Mouse (Mus musculus) frontal cortex, adult (tissue): Measurements from ENCODE around the gene Prmt2.

Source experiments
- ATAC-seq: cut with Nextera tagmentation; 2 replicates; pipeline ENCODE4 v1.9.2; 2017; ENCODE audit warnings: mild to moderate bottlenecking, moderate library complexity, mixed read lengths; ENCODE audit not compliant: low TSS enrichment

Prmt2 gene

DNA sequence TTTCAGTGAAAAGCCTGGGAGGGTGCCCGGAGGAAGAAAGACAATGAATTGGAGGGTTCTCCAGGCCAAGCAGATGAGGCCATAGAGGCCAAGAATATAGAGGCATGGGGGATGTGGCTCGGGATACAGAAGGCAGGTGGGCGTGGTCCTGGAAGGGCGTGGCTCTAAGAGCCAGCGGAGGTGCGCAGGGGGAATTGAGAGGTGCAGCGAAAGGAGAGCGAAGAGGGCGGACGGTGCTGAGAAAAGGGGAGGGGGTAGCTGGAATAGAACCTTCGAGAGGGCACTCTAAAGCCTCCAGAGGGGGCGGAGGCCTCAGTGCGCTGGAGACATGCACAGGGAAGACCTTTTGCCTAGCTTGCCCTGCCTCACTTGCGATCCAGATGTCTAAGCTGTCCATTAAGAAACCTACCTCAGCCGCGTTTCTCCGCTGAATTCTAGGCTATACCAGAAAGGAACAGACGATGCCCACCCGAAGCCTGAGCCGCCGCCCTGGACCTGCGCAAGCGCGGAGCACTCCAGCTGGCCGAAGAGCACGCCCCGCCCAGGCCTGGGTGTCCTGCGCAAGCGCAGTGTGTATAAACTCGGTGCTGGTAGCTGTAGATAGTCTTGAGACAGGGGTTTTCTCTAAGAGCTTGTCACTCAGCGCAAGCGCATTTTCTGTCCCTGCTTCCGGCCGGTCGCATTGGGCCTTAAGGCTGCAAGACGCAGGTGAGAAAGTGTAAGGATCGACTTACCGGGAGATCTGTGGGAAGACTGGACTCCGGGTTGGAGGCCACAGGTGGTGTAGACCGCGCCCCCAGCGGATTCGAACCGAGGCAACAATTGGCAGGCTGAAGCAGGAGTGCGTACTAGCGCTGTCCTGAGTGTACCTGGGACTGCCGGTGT, at the start of gene Prmt2:
Prmt2 (minus strand) TSS at position 525 of the 885 bp plus-strand sequence.
- ATAC-seq, result peak; percentile 99

DNA sequence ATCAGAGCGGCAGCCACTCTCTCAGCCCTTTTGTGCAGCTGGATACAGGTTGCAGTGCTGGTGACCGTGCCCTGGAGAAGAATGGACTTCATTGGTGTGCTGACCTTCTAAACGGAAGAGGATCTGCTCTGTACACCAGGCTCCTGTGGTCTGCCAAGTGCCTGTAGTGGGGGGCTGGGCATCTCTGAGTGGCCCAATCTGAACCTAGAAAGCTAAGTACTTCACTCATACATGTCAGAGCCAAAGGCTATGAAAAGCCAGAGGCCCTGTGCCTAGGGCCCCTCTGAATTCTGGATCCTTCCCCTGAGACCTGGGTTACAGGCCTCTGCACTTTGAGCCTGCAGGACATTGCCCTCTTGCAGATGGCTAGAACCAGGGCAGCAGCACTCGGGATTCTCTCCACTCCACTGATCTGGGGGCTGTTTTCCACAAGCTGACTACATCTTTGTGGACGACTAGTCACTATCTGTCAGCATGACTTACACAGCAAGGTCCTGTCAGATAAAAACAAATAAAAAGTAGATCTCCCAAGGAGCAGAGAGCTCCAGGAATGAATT, 41.0 kb upstream of the Prmt2 start:
- no peak for ATAC-seq

DNA sequence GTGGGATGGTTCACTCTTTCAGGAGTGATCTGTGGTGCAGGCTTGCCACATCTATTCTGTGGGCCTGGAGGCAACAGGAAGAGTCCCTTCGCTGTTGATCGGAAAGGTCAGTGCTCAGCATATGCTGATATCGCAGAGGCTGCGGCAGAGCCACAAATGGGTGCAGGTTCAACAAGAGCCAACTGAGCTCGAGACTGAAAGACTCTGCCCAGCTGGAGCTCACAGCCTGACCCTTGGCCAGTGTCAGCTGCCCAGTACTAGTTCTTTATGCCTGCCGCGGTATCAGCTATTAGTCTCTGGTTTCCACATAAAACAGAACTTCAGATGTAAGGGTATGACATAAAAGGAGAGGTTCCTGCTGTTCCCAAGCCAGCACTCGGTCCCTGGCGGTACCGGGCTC, 37.6 kb upstream of the Prmt2 start:
- no peak for ATAC-seq

DNA sequence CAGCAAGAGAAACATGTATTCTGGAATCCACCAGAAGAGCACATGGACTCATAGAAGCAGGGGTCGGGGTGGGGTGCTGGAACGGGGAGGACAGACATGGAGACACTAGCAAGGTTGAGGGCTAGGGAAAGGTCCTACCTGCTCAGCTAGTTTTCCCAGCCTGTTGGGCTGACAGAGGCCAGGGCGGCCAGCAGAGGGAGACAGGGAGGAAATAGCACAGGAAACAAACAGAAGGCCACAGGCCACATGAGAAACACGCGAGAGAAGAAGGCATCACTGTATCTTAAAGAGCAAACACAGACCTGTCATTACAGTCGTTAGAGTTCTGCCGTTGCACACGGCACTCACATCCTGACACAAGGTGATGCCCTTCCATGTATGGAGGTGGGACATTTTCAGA, 33.6 kb upstream of the Prmt2 start:
- peak; percentile 42; the same call in 1 of the 2 replicates for ATAC-seq

DNA sequence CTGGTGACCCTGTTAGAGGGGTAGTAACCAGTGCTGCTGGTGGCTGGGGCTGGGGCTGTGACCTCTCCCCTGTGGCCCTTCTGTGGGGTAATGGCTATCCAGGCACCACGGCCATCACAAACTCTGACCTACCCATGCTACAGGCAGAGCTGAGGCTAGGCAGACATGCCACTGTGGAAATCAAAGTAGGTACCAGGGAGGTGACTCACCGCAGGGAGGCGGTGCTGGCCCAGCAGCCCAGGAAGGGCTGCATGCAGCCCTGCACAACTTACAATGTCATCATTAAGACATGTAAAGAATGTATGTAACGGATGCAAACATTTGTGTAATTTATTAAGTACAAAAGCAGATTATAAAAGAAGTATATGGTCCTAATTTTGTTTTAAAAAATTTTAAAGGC, 24.8 kb upstream of the Prmt2 start:
- ATAC-seq, result peak; percentile 45; the same call in 1 of the 2 replicates

DNA sequence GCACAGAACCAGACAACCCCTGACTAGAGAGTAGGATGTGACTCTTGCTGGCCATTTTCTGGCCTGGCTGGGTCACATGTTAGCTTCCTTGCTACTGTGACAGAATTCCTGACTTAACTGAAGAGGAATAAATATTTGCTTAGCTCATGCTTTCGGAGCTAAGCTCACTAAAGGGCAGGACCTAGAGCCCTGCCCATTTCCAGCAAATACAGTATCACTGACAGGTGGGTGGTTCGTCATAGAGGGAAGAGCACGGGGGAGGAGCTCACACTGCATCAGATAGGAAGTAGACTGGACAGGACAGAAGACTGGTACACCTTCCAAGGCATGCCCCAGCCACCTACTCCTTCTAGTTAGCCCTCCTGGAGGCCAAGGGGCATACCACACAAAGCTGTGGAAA, 23.8 kb upstream of the Prmt2 start:
- ATAC-seq, result no peak

DNA sequence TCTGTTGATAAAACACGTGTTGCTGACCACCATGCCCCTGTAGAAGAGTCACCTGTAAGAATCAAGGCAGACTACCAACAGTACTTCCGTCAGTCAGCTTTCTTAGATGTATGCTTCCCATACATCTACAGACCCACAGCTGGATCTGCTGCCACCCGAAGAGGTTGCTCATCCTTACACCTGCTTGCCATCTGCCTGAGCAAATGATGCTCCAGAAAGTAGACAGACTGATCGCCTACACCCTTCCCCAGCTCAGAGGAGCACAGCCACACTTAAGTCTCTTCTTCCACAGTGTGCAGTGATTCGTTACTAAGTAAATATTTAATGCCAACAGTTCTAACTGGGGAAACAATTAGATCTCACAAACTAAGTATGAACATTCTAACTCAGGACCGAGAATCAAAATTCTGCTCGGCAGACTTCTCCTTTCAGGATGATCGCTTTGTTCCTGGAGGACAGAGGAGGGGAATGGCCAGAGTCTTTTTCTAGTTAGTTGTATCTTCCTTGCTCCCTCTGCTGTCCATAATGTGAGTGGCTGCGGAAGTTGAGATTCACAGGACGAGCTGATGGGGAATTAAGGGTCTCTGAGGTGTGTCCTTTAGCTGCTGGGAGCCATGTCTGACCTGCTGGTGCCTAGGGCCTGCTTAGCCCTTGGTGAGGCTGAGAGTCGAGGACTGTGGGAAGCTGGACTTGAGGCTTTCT, 22.8 kb upstream of the Prmt2 start:
- ATAC-seq, result peak; percentile 38

DNA sequence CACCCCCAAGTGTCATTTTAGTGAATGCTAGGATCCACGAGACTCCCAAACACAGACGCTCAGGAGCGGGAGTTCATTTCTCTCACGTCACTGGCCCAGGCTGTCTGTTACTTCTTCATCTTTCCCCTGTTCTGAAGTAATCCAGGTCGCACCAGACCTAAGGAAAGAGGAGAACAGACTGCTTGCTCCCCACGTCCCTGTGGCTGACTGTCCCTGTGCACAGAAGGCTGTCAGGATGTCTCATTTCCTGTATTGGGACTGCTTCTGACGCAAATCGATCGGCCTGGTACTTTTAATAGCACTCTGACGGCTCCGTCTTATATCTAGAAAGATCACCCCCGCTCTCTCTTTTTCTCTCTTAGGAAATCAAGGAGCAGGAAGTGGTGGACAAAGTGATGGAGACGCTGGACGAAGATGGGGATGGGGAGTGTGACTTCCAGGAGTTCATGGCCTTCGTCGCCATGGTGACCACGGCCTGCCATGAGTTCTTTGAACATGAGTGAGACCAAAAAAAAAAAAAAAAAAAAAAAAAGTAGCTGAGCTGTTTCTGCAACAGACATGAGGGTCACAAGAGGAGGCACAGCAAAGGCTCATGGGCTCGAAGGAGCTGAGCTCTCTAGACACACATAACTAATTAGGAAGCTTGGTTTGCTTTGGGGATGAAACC, 22.0 kb upstream of the Prmt2 start:
- no peak for ATAC-seq

DNA sequence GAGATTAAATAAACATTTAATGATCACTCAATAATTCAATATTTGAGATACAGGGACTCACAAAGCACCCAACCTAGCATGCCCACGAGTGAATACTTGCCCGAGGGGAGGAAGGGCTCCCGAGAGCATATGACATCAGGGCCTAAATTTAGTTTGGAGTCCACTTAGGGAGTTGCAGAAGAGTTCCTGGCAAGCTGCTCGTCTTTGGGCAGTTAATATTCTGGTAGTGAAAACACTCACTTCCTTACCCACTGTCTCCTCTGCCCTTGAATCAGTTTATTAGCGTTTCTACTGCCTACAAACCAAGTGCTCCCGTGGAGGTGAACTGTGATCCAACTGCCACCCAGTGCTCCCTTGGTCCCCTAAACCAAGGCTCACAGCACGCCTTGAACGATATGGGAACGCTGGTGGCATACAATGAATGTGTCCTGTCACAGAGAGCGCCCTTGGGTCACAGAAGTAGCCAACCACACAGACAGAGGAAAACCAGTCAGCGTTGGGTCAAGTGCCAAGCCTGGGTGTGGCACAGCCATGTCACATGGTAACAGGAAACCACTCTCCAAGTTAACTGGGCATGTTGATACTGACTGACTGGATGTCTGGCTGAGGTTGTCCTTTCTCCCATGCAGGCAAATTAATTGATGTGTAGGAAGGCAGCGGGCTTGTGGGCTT, 20.2 kb upstream of the Prmt2 start:
- ATAC-seq, result no peak

DNA sequence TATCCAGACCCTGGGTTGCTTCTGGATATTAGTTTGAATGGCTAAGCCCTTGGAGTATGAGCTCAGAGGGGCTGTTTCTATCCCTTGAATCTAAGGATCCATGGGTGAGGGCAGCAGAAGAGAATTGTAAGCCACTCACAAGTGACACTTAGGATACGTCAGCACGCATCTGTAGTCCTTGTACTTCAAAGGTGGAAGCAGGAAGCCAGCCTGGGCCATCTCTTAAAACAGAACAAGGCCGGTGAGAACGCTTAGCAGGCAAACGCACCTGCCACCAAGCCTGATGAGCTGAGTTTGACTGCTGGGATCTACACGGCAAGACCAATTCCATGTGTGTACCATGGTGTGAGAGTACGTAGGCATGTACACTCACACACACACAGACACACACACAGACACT, 19.6 kb upstream of the Prmt2 start:
- no peak for ATAC-seq

DNA sequence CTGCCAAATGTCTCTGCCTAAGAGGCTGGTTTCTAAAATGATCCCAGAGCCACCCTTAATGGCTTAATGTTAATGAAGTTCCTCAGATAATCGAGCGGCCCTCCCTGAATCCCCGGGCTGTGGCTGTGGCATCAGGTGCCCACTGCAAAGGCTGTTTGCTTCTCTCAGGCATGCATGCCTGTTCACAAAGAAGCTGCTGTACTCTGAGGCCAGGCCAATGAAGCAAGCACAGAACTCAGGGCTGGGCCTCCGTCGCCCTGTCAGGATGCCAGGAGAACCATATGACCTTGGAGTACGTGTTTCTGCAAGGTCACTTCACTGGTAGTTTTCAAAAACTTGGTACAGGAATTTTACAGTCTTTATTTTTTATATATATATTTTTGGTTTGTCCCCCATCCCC, 18.0 kb upstream of the Prmt2 start:
- ATAC-seq, result no peak

DNA sequence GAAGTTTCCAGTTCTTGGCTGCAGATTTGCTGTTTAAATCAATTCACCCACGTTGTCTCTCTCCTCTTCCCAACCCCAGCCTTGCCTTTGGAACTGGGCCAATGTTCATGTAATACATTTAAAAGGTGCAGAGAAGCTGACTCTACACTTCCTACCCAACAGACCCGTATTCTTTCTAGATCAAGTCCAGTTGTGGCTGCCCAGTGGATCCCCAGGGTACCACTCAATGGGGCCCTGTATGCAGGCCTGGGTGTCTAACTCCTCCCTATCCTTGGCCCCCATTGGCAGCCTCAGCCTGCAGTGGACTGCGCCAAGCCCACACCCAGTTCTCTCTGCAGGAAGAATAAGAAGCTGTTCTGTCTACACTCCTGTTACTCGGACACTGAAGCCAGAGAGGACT, 15.9 kb upstream of the Prmt2 start, which contains the start of gene S100b:
S100b (plus strand) TSS at position 318 of the 400 bp plus-strand sequence.
- ATAC-seq, result peak; percentile 77

DNA sequence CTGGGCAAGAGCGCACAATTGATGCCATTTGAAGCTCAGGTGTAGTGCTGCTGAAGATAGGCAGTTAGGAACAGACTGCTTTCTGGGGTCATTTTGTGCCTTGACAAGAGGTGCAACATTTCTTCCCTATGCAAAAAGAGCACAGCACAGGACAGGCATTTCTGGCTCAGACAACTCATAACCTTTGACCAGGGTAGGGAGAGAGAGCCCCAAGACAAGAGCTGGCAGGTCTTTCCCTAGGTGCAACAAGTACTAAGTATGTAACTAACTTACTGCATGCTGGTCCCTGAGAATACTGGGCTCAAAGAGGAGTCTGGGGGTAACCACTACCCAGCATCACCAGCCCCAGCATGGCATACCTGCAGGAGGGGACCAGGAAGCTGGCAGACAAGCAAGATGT, 15.4 kb upstream of the Prmt2 start:
- no peak for ATAC-seq

DNA sequence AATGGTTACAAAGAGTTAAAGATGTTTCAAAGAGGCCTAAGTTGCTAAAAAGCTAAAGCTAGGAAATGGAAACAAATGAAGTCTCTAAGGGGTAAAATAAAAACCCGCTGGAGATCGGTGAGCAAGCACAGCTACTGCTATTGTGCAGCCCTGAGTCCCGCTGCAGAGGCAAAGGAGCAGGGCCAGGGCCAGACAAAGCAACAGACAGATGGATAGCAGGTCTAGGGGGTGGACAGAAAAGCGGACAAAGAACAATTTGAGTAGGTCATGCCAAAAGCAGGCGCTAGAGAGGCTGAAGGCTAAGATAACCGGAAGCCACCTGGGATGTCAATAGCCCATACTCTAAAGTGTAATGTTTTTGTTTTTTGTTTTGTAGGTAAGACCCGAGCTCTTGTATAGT, 13.2 kb upstream of the Prmt2 start:
- no peak for ATAC-seq

DNA sequence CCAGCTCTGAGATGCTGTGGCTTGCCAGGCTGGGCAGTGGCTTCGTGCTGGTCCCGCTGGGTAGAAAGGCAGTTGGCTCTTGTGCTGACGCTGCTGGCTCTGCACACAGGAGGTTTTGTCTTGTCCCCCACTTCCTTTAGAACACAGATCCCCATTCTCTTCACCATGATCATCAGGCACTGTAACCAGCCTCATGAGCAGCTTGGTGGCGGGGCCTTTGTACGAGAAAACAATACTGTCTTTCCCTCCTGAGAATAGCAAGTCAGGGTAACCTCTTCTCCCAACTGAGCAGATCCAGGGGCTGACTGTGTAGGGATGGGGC, 10.9 kb upstream of the Prmt2 start:
- peak; percentile 50; the same call in 1 of the 2 replicates for ATAC-seq

DNA sequence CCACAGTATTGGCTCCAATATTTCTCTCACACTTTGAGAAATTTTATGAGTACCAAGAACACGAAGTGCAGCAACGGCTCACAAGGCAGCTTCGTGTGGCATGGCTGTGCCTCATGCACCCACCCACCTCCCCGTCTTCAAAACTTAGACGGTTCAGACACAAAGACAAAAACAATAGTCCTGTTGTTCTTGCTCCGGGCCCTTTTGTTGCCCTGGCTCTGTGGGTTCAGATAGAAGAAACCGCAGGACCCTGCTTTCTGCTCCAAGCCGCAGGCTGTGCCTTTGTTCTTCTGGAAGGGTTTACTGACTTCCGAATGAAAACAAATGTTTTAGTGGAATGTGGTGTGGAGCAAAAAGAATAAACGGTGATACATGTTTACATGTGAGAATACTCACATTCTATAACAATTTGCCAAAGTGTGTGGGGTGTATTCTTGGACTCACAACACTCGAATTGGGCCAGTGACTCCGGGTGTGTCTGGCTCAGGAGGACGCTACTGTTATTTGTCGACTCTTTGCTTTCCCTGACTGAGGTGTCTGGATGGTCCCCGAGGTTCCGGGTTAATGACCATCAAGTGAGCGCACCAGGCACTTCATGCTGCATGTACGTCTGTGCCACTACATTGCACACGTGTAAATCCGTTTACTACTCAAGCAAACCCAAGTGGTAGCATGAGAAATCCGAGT, 10.4 kb upstream of the Prmt2 start:
- ATAC-seq, result no peak

DNA sequence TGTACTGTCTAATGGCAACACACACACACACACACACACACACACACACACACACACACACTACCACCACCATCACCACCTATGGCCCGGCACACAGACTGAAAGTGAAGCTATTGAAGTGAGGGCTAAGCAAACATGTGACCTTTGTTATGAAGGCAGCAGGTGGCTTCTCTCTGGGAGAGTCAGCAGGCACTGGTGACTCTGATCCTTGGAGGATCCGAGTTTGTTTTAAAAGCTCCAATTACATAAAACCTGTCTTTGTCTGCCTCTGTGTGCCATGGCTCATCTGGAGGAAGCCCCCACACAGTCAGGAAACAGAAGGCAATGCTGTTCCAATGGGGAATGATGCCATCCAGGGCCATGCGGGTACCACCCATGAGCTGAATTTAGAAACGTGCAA, 8.9 kb upstream of the Prmt2 start:
- no peak for ATAC-seq

DNA sequence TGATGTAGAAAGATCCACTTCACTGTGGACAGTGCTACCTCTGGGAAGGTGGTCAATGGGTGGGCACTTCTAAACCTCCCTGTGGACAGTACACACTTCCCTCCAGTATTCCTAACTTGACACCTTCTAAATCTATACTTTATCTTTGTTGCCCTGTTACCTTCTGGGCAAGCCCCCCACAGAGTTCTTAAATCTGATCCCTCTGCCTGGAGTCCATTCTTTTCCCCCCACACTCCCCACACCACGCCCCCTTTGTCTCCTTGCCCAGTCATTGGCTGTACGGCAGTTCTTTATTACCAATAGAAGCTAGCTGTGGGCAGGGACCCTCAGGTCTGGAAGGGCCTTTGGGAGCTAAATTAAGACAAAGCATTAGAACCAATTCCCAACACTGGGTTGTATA, 7.4 kb upstream of the Prmt2 start:
- ATAC-seq, result no peak

DNA sequence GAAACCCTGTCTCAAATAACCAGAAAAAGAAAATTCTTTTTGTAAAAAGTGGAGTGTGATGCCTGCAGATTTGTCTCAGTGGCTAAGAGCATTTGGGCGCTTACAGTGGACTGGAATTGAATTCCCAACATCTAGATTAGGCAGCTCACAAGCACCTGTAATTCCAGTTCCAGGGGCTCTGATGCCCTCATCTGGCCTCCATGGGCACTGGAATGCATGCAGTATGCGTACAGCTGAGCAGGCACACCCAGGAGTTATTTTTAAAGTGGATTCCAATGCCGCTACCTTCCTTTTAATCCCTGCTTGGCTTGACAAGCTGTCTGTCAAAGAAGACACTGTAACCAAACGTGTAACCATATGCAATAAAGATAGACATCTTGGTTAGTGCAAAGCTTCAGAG, 1.7 kb upstream of the Prmt2 start:
- ATAC-seq, result no peak

DNA sequence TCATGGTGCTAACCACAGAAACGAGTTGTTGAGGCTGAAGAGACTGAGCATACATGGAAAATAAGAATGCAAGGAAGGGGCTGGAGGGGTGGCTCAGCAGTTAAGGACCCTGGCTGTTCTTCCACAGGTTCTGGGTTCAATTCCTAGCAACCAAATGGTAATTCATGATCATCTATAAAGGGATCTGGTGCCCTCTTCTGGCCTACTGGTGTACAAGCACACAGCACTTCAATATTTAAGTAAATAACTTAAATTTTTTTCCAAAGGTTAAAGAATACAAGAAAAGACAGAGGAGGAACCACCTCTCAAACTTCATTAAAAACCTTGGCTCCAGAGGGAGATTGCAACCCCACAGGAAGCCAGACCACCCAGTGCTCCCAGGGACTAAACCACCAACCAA, 8.0 kb downstream of the Prmt2 start:
- ATAC-seq, result no peak

DNA sequence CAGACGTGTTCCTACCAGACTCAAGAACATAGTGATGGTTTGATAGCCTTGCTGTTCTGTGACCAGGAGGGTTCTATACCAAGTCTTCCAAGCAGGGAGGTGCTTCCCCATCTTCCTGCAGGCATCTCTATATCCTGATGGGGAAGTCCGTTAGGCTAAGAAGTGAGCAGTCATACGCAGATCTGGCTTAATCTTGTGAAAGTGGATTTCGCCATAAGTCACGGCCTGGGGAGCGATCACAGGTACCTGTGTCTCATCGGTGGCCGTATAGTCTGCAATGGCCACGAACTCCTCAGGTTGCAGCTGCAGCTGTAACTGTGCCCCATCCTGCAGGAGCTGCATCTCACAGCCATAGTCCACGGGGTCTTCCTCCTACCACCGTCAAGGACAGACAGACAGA, 11.7 kb downstream of the Prmt2 start:
- ATAC-seq, result no peak
